Mouse (Mus musculus) thymus, adult 18-20 months (tissue): ENCODE results near the gene Nup160.

Experiments
- DNase-seq, 2 experiments: peaks; one replicate each; pipeline ENCODE4 v3.0.0; 2022; ENCODE audit warnings: mixed read lengths in 2 of 2

Gene Nup160

DNA sequence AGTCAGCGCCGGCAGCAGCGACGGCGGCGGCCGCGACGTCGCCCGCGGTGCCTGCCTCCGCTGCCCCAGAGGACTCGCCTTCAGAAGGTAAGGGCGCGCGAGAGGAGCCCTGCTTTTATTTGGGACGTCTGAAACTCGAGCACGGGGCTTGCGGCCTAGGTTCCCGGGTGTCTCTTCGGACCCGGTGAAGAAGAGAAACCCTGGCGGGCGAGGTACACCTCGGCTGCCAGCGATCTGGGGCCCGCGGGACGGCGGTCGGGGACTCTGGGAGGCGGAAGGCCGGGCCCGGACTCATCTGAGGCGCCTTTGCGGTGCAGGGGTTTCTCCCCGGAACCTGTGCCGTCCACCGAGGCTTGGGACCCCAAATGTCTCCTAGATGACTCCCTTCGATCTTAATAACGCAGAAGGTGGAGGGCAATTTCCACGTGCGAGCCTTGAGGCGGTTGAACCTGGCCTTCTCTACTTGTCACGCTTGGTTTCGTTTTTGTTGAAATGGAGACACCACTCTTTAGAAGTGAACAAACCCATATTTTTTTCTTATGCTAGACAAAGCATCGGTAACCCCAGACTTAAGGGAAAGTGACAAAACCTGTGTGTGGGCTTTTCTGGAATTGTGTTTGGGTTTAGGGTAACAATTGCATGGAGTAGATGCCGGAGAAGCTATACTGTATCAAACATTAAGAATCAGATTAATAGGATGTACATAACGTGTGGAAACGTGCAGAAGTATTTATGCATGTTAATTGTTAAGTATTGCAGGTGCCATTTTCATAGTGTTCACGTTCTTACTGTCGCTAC is 68.9 kb downstream of the Nup160 start:
- no peak for DNase-seq

DNA sequence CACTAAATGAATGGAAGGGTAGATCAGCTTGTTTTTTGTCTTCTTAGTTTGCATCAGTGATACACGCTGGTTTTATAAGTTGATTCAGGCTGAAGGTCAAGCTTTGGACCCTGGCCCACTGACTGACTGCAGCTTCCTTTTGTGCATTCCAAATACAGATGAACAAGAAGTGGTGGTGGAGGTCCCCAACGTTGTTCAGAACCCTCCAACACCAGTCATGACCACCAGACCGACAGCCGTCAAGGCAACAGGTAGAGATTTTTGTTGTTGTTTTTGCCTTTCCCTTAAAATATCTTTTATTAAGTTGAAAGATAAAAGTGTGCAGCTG is 69.5 kb downstream of the Nup160 start:
- DNase-seq = no peak

GRCm38 (mm10) chr2:90747131-90747530 is 70.1 kb downstream of the Nup160 start:
- no peak for DNase-seq

DNA sequence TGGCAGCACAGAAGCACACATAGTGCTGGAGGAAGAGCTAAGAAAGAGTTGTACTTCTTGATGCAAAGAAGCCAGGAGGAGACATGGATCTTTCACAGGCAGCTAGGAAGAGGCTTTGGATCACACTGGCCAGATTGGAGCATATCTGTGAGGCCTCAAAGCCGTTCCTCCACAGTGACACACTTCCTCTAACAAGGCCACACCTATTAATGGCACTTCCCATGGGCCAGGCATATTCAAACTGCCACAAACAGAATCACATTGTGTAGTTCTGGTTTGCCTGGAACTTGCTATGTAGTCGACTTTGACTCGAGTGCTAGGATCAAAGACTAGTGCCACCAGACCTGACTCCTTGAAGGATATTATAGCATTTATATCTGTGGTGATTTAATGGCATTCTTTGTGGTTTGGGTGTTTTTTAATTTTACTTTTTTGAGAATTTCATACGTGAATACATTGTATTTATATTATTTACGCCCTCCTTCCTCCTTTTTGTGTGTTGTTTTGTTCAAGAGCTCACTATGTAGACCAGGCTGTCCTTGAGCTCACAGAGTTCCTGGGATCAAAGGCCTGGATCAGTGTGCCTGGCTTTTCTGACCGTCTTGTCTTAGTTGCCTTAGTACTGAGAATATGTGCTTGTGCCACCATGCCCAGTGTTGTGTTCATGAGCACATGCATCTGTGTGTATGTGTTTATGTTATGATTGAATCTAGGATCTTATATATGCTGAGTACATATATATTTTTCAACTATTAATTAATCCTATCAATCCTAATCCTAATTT is 72.9 kb downstream of the Nup160 start:
- DNase-seq = no peak

- no peak for DNase-seq
Measured at GRCm38 (mm10) chr2:90753565-90753964, 76.5 kb downstream of the Nup160 start.

DNA sequence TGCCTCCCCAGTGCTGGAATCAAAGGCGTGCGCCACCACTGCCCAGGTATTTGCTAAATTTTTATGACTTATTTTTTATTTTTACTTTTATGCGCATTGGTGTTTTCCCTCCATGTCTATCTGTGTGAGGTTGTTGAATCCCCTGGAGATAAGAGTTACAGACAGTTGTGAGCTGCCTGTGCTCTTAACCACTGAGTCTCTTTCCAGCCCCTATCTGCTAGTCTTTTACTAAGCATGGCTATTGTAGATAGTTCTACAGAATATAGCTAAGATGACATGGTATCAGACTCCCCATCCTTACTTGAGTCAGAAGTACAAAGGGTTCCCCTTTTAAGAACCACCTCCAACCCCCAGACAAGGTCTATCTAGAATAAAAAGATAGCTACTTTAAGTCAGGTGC is 77.2 kb downstream of the Nup160 start:
- DNase-seq = no peak

DNA sequence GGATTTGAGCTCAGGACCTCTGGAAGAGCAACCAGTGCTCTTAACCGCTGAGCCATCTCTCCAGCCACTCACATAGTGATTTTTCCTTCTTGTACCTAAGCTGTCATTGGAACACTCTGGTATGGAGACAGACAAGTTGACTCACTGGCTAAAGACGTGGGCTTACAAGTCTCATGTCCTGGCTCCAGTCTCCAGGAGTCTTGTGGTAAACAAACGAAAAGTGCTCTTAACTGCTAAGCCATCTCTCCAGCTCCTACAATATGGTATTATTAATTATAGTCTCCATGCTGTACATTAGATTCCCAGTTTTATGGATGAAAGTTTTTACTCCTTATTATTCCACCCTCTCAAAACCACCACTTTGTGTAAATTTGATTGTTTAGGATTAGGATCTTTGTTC is 88.1 kb downstream of the Nup160 start:
- no peak for DNase-seq

GRCm38 (mm10) chr2:90781323-90781722 is 104.3 kb downstream of the Nup160 start:
- DNase-seq = no peak

DNA sequence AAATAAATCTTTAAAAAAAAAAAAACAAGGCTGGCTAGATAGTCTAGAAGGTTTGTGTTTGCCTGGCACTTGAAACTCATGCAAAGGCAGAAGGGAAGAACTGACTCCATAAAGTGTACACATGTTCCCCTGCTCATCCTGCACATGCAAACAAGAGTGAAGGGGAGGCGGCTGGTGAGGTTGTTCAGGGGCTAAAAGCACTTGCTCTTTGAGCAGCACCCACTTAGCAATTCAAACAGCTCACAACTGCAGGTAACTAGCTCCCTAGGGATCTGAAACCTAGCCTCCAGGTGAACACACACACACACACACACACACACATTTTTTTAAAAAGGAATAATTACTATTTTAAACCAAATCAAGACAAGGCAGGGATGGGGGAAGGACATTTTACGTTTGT is 104.9 kb downstream of the Nup160 start:
- DNase-seq = no peak

DNA sequence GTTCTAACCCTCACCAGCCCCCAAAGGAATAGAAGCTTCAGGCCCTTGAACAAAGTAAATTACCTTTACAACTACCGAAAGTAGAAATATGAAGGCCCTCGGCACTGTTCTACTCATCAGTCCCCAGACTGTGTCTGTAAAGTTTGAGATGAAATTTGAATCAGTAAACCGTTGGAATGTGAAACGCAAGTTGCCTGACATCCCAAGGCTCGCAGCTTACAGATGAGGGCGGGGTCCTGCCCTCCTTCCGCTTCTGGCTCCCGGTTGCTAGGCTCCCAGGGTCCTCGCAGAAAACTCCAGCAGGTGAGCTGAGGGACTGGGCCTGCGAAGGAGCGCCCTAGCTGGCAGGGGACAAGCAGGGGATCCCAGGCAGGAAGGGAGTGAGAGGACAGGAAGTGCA is 105.4 kb downstream of the Nup160 start, which contains the start of gene Agbl2:
TSS of gene Agbl2 (plus strand) at position 270 of the 400 bp plus-strand sequence.
- no peak for DNase-seq

DNA sequence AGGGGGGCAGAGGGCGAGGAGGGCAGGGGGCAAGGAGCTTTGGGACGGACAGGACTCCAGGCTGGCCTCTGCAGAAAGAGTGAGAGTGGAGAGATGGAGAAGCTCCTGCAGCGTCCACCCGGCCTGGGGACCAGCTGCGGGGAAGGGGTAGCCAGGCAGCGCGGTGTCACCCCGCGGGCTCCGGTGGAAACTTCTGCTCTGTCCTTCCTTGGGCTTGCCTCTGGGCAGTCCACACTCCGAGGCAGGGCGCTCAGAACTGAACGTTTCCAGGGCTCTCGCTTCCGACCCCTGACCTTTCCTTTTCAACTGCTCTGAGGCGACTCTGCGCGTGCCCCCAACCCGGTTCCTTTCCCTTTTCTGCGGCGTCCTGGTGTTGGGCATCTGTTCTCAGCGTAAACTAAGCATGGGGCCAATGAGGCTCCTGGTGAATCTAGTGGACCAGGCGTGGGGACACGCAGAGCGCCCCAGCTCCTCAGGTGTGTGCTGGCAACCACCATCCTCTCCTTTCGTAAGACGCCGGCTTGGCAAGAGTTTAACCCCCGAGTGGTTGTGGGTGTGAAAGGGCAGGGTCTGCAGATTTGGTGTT is 106.0 kb downstream of the Nup160 start:
- DNase-seq = no peak
